Mouse (Mus musculus) spleen, adult 2 months (tissue): Measurements from ENCODE around the gene Zfp566.

Source experiments
- CTCF ChIP-seq: fragments of 200-500 bp; IDR thresholded peaks from 2 replicates; pipeline ENCODE4 v1.5.1; 2011; ENCODE audit warnings: mild to moderate bottlenecking, inconsistent platforms; ENCODE audit not compliant: insufficient read depth, insufficient read length, insufficient replicate concordance; ENCODE audit errors: extremely low read depth
- POLR2A ChIP-seq: fragments of 200-500 bp; IDR thresholded peaks from 2 replicates; pipeline ENCODE4 v1.6.1; 2011; ENCODE audit warnings: low read depth, low read length, inconsistent platforms

GRCm38 (mm10) chr7:30028572-30028971 lies 61.8 kb downstream of the Zfp566 start:
- TF ChIP-seq CTCF (no peak), POLR2A (no peak)
